7 mouse cellular contexts compared by ENCODE assay signal in the genomic region with DNA sequence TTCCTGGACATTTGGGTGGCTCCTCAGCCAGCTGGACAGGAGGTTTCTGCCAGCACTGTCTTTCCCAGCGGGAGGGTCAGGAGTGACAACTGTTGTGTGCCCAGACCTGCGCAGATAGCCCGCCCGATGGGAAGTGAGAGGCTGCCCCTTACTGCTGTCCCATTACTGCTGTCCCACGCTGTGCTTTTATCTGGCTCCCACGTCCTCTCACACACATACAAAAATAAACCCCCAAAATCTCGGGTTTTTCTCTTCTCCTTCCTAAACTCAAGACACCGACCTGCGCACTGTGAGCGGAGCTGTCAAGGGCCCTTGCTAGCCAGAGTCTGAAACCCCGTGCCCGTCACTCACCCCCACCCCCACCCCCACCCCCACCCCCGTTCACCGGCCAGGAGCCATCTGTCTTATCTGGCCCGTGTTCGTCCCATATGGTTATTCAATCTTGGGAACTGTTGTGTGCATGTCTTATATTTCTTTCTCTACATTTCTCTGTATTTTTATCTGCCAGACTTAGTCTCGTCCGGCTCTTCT.
A peak's percentile ranks its signal among the peaks of the same experiment; 100 is the strongest.
DNase-seq lines count a peak whose midpoint lies in the region; ATAC-seq and TF ChIP-seq lines count a peak whose summit lies in the region.

No protein-coding gene starts in this region.

- no peaks in the 10 kb centered on the region for H3K27me3 ChIP-seq in kidney, postnatal 0 days (ENCODE audit: insufficient read depth, low read length)

- no peak overlapping the region for H3K9ac ChIP-seq in kidney, postnatal 0 days (ENCODE audit: low read depth, low read length)

- no peaks in the 10 kb centered on the region for H3K4me1 ChIP-seq in kidney, postnatal 0 days (replicated peaks; ENCODE audit: insufficient read depth, low read length)

- H3K4me3 ChIP-seq in kidney, postnatal 0 days (replicated peaks; ENCODE audit: low read depth, low read length) = no peak overlapping the region

- DNase-seq in kidney, postnatal 0 days (ENCODE audit: low spot score) = no peak
- no peak for DNase-seq in kidney, adult 9 months
- peak; percentile 98 for DNase-seq in brain, adult 2 months (ENCODE audit: low read depth, low spot score)
- DNase-seq in cerebellum, adult 8-10 months = peak; percentile 98
- peak; percentile 22 to 42 for DNase-seq in left cerebral cortex, adult 9 months (ENCODE audit: low spot score in 2 of 2)
- DNase-seq in kidney, postnatal 36 days = no peak
- no peak for DNase-seq in liver

- H3K36me3 ChIP-seq in kidney, postnatal 0 days (ENCODE audit: insufficient read depth, low read length) = no peaks in the 10 kb centered on the region

- WGBS in kidney, postnatal 0 days = 63% methylated on average over 18 of the region's 18 CpGs

- no peak for TF ChIP-seq CTCF in kidney, postnatal 0 days (IDR thresholded peaks at IDR 0.05; ENCODE audit: low read depth)

- H3K27ac ChIP-seq in kidney, postnatal 0 days = no peak overlapping the region

- peak overlapping the region; percentile 23; the same call in 1 of the 2 replicates for H3K4me2 ChIP-seq in kidney, postnatal 0 days (ENCODE audit: low read length)

- no peak for ATAC-seq in kidney, postnatal 0 days (replicated peaks; ENCODE audit: low FRiP score, low read depth)

- no peaks in the 10 kb centered on the region for H3K9me3 ChIP-seq in kidney, postnatal 0 days (replicated peaks; ENCODE audit: low read length)

Comparison
In these comparisons a context has a peak if more than half of its experiments do, and no peak if none do; other contexts are left out.
1. DNase-seq: peak in brain, adult 2 months (single experiment), cerebellum, adult 8-10 months (single experiment) and left cerebral cortex, adult 9 months (2 of 2); none in kidney, postnatal 0 days (single experiment), kidney, adult 9 months (single experiment), kidney, postnatal 36 days (0 of 2) and liver (single experiment).